14 mouse cellular contexts compared by ENCODE assay signal in genomic region chr4:143155036-143155435, GRCm38 (mm10).
"Had no signal": no experiment of that assay in that cellular context is flagged by ENCODE, and none has a peak within 500 bp of the region (broad histone marks: within the 10 kb centered on the region; RNA-seq: fewer than 3 reads in every experiment).

No protein-coding gene starts in this region.

- H3K27me3 ChIP-seq: limb, embryonic 15.5 days; liver, embryonic 15.5 days; neural tube, embryonic 15.5 days had no signal

- H3K27ac ChIP-seq: limb, embryonic 15.5 days; liver, embryonic 15.5 days; neural tube, embryonic 15.5 days had no signal

- ATAC-seq: intestine, embryonic 16.5 days had no signal

- H3K9me3 ChIP-seq: limb, embryonic 15.5 days; liver, embryonic 15.5 days; neural tube, embryonic 15.5 days had no signal

- H3K9ac ChIP-seq: limb, embryonic 15.5 days; liver, embryonic 15.5 days; lung, embryonic 14.5 days; neural tube, embryonic 15.5 days had no signal

- H3K4me3 ChIP-seq: limb, embryonic 15.5 days; liver, embryonic 15.5 days; myocyte; neural tube, embryonic 15.5 days had no signal

- DNase-seq: kidney, adult 8-10 months; kidney, postnatal 36 days; lung, postnatal 10 days; lung, postnatal 4 days; midbrain, embryonic 14.5 days; right cerebral cortex, adult 18-20 months; spleen, adult 18-20 months; thymus, postnatal 36 days had no signal

- H3K36me3 ChIP-seq: neural tube, embryonic 15.5 days had no signal

- H3K4me2 ChIP-seq: limb, embryonic 15.5 days; liver, embryonic 15.5 days; lung, embryonic 14.5 days; neural tube, embryonic 15.5 days had no signal
